Mouse (Mus musculus) hematopoietic stem cell, adult 5-6 weeks (primary cell): ENCODE measurements around the gene Vmn1r40. TPM values are rescaled to one million over a fixed set of nuclear protein-coding genes. Genes with fewer than 3 reads are reported as not detected.

Source experiments
- ATAC-seq, 2 experiments: fragments of 125-278 bp in 1 of 2; replicated peaks in 1 of 2; 2 replicates each; pipeline ENCODE4 v1.8.0; 2016 to 2017; ENCODE audit warnings: inconsistent platforms in 2 of 2, mild to moderate bottlenecking in 2 of 2, moderate number of reproducible peaks in 2 of 2, low read depth in 1 of 2, moderate TSS enrichment in 1 of 2; ENCODE audit not compliant: low FRiP score in 2 of 2, poor library complexity in 2 of 2, severe bottlenecking in 2 of 2, insufficient read depth in 1 of 2, low TSS enrichment in 1 of 2
- total RNA-seq: library from RNA; stranded (forward); fragments of 172-1452, 232-1000 nt; gene quantifications from 2 replicates; pipeline ENCODE4 v1.2.3, GENCODE M21; 2017

Gene Vmn1r40
- total RNA-seq, 1 experiment from 2014 or later, result not detected

DNA sequence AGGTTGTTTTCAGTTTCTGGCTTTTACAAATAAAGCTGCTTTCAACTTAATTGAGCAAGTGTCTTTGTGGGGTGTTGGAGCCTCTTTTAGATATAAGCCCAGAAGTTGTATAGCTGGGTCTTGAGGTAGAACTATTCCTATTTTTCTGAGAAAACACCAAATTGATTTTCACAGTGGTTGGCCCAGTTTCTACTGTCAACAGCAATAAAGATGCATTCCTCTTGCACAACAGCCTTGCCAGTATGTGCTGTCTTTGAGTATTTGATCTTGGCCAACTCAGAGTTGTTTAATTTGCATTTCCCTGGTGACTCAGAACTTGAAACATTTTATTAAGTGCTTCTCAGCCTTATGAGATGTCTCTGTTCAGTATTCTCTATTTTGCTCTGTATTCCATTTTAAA, 10.7 kb downstream of the Vmn1r40 start:
- ATAC-seq, result no peak

DNA sequence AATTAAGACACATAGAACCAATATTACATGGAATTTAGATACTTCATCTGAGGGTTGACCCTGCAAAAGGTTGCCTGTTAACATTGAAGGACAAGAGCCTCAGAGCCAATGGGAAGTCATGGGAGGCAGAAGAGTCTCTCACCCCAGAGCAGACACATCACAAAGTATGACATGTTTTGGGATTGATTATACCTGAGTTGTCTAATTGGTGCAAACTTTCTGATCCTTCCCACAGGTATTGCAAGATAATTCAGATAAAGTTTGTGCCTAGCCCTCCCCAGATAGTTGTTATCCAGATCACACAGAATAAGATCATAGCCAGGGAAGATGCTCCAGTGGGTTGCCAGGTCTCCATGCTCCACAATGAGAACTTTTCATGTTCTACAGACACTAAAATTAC, 33.1 kb downstream of the Vmn1r40 start, which contains the start of gene Vmn1r41:
Vmn1r41 (plus strand) TSS at position 301 of the 400 bp plus-strand sequence.
- ATAC-seq, result no peak

DNA sequence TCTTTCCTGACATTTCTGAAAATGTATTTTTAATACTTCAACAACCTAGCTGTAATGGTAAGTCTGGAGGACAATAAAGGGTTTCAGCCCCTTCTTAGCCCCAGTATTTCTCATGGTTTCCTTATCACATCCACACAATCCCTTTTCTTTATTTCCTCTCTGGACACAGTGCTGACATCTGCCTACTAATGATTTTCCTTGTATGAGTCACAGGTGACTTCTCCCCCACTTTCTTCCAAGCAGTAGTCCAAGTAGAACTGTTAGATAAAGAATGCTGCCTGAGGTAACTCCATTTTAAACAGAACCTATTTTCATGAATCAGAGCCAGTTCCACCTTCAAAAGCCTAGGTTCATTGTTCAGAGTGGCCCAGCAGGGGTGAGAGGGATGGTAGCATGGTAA, 35.5 kb downstream of the Vmn1r40 start:
- ATAC-seq, result no peak

Other genes with a start within 250 kb of the Vmn1r40 start
- gene Chchd6, start 111.9 kb upstream of the Vmn1r40 start, total RNA-seq, result 10.4 and 19.8 TPM in 2 replicates
- gene Txnrd3, start 63.6 kb upstream of the Vmn1r40 start, total RNA-seq, result 16.1 and 26.5 TPM in 2 replicates
- not detected in 2 replicates for gene Vmn1r41, start 33.2 kb downstream of the Vmn1r40 start, total RNA-seq
- not detected in 2 replicates for gene Vmn1r42, start 168.9 kb downstream of the Vmn1r40 start, total RNA-seq
- not detected in 2 replicates for gene Vmn1r43, start 168.9 kb downstream of the Vmn1r40 start, total RNA-seq
- gene Vmn1r44, start 176.1 kb downstream of the Vmn1r40 start, total RNA-seq, result not detected in 2 replicates
- not detected in 2 replicates for gene Vmn1r45, start 233.1 kb downstream of the Vmn1r40 start, total RNA-seq